Mouse (Mus musculus) v-Abl transformed pro-B cells (cell line): ENCODE measurements around the gene Rps6kc1.

Source experiments
- in situ Hi-C, 2 experiments: fragments of 400-800 bp; cut with MboI; formaldehyde crosslinking; loops; one replicate each; pipeline ENCODE4 v1.15.1; 2025; ENCODE audit not compliant: unreplicated experiment in 2 of 2

Gene Rps6kc1

DNA sequence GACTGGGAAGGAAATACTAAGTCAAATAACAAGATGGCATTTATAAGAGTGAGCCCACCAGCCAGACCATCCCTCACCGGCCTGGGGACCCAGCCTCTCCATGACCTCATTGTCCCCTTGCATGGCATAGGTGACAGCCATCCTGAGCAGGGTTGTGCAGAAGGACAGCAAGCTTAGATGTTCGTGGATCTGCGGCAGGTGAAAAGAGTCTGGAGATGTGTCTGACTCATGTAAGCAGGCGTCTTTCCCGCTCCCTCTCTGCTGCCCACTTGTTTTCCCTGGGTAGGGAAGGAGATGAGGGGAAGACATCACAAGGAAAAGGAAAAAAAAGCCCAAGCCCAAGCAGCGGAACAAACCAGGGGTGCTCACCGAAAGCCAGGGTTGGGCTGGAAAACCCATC, 256.5 kb downstream of the Rps6kc1 start:
- in situ Hi-C loops = no loop called here

- in situ Hi-C loops = no loop called here
Measured at GRCm38 (mm10) chr1:190654694-190655001, 256.9 kb downstream of the Rps6kc1 start.

- in situ Hi-C loops = no loop called here
Measured at GRCm38 (mm10) chr1:190653989-190654693, 257.4 kb downstream of the Rps6kc1 start.

DNA sequence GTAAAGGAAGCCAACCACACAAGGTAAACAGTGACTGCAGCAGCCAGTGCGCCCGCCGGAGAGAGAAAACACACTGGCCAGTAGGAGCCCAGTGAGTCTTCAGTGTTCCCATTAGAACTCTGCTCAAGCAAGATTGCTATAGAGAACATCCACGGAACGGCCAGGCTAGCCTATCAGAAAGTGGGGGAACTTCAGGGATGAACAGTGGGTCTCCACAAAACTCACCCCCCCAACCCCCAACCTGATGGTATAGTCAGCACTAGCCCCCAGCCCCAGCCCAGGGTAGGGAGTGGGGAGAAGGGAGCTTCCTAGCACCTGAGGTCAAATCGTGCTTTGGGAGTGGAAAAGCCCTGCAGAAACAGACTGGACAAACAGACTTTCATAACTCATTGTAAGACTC, 258.5 kb downstream of the Rps6kc1 start:
- in situ Hi-C loops = no loop called here
